Mouse (Mus musculus) erythroid progenitor cell, adult 5-6 weeks (primary cell): ENCODE measurements around the gene Mul1. TPM values are rescaled to one million over a fixed set of nuclear protein-coding genes. Genes with fewer than 3 reads are reported as not detected.
"Not testable (repeated sequence)": the region's sequence is repeated elsewhere in the genome, so short reads cannot be mapped to it uniquely, and the experiment has no call there.

Source experiments
- ATAC-seq: replicated peaks from 2 replicates; pipeline ENCODE4 v1.8.0; 2016; ENCODE audit warnings: moderate number of reproducible peaks, mild to moderate bottlenecking, moderate TSS enrichment, inconsistent platforms; ENCODE audit not compliant: poor library complexity, low FRiP score, severe bottlenecking
- total RNA-seq, 2 experiments: library from RNA; stranded (forward) in 1 of 2; stranded (reverse) in 1 of 2; fragments of 150-400 nt in 1 of 2; fragments of 186-747, 209-891 nt in 1 of 2; gene quantifications; 2 replicates each; pipeline versions ENCODE4 v1.2.3 to v1.2.4; 2015 to 2017; ENCODE audit warnings: low replicate concordance in 2 of 2

Mul1 gene
- total RNA-seq (2015; ENCODE audit: low replicate concordance) (2.9 and 3.2 TPM in 2 replicates), total RNA-seq (2017; ENCODE audit: low replicate concordance) (3.7 and 5.0 TPM in 2 replicates)

DNA sequence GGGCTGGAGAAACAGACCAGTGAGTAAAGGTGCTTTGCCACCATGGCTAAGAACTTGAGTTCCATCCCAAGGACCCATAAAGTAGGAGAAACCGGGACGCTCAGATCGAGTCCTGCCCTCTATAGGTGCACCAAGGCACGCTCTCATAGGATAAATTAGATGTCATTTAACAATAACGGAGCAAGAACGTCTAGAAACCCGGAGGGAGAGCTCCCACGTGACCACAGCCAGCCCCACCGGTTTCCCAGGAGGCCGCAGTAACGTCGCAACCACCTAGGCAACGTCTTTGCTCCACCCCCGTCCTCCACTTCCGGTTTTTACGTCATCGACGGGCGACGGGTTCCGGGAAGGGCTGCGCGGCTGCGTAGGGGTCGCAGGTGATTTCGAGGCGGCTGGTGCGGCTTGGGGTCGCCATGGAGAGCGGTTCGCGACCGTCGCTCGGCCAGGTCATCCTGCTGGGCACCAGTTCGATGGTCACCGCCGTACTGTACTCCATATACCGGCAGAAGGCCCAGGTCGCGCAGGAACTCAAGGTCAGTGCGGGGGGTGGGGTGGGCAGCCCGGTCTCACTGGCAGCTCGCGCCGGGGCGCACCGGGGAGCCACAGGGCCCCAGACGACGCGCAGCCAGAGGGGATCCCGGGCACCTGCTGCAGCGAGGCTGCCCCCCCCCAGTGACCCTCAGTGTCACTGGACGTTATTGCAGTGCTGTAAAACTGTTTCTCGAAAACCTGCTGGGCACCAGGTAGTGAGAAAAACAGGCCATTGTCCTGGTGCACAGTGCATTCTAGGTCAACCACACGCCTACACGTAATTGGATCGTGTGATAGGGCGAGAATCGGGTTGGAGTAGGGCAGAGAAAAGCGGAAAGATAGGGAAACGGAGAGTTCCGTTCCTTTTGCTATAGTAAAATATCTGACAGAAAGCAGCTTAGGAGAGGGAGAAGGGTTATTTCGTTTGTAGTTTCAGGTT is at the start of gene Mul1:
Gene Mul1, plus strand, starts transcription at position 325 of the 970 bp plus-strand sequence.
- ATAC-seq, result peak; percentile 97

DNA sequence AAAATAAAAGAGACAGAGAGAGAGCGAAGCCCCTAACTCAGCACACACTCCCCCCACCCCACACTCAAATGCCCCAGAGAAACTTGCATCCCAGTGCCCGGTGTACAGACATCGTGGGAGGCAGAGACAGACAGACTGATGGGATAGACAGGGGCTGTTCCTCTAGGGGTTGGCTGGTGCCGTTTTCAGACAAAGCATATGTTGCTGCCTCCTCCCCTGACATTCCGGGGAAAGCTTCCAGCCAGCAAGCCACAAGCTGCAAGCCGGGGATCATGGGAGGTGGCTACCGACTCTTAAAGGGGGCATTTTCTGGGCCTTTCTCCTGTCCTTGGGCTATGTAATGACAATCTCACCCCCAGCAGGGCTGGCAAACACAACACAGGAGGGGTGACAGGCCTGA is 40.8 kb upstream of the Mul1 start:
- ATAC-seq, result no peak

DNA sequence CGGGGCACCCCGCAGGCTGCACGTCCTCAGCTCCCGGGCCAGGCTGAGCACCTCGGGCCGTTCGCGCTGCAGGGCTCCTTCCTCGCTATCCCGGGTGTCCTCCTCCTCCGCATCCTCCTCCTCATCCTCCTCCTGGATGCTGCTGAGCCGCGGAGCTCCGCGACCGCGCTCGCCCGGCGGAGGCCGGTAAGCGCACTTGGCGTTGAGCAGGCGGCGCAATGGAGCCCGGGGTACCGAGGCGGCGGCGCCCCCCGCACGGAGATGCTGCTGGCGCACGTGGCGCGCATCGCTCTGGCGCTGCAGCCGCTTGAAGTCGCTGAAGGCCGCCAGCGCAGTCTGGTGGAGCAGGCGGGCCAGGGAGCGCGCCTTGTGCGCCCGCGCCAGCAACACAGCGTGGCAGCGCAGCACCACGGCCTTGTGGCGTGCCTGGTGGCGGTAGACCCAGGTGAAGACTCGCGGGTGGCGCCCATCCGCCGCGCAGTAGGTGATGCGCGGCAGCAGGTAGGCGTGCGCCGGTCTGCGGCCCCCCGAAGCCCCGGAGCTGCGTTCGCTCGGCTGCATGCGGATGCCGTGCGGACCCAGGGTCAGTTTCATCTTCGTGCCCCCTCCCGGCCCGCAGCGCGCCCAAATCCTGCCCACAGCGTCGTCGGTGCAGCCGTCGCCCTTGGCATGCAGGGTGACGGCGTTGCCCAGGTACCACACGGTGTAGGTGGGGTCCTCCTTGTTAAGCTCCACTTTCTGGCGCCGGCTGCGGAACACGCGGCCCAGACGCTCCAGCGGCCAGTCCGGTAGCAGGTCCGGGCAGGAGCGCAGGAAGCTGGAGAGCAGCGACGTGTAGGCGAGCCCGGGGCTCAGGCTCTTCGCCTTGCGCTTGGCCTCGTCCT is 39.1 kb upstream of the Mul1 start:
- no peak for ATAC-seq

DNA sequence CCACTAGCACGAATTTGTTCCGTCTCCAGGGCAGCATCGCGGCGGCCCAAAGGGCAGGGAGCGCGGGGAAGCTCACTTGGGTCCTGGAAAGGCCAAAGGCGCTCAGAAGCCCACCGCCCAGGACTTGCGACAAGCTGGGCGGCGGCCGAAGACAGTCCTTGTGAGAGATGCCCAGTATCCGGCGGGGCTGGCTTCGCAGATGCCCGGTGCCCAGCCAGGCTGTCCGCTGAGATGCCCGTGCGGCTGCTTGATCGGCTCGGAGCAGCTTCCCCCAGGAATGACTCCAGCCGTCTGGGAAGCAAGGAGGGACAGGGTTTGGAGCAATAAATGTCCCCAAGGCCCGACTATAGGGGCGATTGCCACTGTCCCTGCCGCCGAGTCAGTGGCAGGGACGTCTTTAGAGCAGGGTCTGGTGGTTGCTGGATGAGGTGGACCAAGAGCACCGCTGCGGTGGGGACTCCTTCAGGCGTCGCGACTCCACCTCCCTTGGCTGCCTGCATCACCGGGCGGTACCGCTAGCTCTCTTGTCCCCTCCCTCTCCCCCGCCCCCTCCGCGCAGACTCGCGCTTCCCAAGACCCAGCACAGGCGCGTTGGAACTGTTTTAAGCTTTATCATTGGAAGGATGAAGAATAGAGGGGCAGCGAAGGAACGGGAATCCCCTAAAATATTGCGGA is 38.4 kb upstream of the Mul1 start, which contains the start of gene Fam43b:
Gene Fam43b, minus strand, starts transcription at position 558 of the 675 bp plus-strand sequence.
- no peak for ATAC-seq

DNA sequence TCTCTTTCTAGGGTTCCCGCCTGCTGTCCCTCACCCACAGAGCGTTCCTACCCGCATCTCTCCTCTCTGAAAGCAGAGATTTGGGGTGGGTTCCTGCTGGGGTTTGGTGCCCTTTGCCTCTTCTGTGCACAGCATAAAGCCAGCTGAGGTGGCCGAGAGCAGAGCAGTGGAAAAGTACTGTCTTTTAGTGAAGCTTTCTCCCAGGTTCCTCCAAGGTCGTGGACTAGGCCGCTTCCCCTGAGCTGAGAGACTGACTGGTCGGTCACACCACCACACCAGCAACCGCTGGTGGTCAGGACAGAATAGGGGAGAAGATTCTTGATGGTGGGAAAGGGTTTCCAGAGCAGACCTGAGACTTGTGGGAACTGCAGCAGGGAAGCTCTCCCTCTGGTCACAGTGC is 37.8 kb upstream of the Mul1 start:
- ATAC-seq, result no peak

DNA sequence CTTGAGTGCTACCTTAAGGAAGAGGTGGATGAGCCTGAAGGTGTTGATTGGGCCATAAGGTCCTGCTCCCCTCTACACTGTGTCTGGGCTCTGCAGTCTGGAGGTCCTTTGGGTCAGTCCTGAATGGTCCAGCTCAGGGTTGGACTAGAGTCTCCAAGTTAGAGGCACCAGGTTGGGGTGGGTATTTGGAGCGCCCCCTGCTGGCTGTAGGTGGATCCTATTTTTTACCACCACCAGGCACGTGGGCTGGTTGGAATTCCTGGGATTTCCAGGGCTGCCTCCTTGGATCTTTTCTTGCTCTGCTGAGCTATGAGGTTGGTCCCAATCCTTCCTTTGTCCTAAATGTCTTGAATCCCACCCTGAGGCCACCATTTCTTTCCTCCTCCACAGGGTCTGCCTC is 29.7 kb upstream of the Mul1 start:
- ATAC-seq, result peak; percentile 54

DNA sequence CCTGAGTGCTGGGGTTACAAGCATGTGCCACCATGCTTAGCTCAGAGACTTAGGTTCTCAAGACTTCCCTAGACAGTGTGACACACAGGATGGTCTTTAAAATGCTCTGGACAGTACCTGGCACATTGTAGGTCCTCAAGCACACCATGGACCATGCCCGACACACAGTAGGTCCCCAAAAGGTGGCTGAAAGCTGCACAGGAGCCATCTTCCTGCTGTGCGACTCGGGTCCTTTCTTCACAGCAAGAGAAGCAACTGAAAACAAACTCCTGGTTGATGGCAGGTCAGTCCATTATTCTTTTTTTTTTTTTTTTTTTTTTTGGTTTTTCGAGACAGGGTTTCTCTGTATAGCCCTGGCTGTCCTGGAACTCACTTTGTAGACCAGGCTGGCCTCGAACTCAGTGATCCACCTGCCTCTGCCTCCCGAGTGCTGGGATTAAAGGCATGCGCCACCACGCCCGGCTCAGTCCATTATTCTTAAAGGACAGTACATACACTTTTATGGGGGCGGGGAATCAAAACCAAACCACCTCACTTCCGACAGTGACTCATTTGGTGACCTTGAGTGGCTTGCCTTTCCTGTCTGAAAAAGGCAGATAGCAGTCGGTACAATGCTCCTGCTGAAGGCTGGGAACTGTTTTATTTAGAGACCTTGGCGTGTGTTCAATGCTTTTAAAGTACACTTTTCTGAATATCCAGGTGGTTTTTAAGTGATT is 26.8 kb upstream of the Mul1 start:
- ATAC-seq, result no peak

DNA sequence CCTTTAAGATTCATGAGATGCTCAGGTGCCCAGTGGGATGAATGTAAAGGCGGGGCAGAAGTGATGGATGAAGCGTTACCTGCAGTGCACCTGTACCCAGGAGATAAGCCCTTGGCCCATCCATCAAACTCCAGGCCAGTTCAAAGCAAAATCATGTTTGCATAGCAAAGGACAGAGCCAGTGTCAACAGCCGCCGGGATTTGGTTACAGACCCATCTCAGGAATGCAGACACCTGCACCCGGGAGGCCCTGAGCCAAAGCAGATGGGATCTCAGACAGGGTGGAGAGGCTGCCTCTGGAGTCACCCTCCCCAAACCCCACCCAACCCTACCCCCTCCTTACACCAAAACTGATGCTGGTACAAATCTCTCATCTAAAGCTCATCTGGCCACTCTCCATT is 23.5 kb upstream of the Mul1 start:
- no peak for ATAC-seq

DNA sequence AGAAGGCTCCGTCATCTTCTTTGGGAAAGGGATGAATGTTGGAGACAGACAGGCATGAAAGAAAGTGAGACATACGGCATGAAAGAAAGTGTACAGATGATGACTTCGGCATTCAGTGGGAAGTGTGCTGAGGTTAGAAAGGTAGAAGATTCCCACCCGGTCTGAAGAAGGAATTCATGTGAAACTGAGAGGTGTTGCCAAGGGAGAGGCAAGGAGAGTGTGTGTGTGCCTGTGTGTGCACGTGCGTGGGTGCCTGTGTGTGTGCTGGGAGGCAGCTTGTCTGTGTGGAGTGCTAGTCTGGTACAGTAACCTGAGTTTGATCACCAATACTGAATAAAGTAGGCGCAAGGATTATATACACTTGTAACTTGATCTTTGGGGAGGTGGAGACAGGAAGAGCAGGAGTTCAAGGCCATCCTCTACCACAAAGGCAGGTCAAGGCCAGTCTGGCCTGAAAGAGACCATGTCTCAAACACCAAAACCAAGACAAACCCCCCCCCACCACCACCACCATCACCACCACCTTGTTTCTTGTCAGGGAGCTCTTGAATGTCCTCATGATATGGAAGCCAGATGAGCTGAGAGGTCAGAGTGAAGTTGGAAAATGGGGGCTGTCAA is 22.9 kb upstream of the Mul1 start:
- no peak for ATAC-seq

DNA sequence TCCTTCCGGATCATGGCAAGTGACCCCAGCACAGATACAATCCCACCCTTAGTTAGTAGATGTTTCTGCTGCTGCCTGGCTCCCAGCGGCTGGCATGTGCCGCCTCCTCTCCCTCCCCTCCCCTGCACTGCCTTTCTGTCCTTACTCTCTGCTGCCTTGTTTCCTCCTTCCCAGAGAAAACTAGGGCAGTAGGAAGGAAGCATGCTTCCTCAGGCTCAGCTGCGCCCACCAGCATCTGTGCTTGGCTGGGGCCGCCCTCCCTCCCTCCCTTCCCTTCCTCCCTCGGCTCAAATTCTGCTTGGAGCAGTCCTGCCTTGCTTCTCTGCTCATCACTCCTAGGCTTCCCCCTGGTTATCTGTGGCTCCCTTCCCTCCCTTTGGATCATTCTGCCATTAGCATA is 19.7 kb upstream of the Mul1 start:
- ATAC-seq, result no peak

DNA sequence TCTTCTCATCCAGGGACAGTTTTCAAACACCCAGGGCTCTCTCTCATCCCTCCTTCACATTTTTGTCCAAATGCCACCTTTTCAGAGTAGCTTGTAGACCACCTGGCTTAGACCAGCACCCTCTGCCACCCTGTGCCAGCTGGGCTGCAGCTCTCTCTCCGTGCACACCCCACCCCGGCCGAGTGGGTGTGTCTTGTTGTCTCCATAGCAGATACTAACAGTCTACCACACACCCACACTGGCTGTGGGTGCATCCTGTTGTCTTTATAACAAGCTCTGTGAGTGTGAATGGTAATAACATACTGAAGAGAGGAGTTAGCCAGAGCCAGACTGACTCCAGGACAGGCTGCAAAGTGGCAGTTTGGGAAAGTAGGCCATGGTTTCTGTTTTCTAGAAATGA is 18.5 kb upstream of the Mul1 start:
- no peak for ATAC-seq

DNA sequence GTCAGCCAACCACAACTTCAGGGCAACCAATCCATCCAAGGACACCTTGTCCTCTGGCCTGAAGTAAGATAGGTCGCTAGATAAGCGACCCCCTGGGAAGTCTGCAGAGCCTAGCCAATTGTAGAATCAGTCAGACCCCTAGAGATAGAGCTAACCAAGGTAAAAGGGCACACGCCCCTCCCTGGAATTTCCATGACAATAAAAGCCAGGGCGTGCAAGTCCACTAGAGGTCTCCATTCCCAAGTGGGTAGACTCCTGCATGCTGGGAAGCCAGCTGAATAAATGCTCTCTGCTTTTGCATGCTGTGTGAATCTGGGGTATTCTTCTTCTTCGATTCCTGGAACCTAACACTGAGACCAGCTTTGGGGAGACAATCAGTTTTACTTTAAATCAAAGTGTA is 18.1 kb upstream of the Mul1 start:
- ATAC-seq, result no peak

DNA sequence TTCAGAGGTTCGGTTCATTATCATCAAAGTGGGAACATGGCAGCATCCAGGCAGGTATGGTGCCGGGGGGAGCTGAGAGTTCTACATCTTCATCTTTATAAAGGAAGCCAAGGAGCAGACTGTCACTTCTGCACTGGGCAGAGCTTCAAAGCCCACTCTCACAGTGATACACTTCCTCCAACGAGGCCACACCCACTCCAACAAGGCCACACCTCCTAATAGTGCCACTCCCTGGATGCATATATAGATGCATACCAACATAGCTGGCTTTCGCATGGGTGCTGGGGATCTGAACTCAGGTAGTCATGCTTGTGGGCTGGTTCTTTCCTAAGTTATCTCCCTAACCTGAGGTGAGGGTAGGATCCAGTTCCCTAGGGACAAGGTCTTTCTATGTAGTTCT is 16.6 kb upstream of the Mul1 start:
- no peak for ATAC-seq

DNA sequence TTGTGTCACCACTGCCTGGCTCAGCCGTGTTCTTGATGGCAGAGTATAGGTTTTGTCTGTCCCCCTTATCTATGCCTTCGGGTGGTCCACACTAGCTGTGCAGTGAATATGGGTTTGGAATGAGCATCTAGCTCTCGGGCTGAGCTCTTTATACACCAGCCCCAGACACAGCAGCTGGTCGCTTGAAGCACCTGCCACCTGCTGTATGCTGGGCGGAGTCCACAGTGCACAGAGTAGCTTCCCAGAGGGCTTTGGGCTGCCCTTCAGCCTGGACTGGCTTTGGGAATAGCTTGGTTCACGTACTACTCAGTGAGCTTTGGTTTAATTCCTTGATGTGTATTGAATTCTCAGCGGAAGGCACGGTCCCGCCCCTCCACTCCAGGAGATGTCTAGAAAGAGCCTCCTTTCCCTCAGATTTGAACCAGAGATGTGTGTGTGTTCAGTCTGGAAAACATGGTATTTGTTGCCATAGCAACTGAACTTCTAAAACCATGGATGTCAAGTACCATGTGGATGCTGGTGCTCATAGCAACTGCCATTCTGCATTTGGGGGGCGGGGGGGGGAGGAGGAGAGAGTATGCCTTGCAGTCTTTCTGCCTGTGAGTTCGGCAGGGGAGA is 16.0 kb upstream of the Mul1 start:
- ATAC-seq, result no peak

DNA sequence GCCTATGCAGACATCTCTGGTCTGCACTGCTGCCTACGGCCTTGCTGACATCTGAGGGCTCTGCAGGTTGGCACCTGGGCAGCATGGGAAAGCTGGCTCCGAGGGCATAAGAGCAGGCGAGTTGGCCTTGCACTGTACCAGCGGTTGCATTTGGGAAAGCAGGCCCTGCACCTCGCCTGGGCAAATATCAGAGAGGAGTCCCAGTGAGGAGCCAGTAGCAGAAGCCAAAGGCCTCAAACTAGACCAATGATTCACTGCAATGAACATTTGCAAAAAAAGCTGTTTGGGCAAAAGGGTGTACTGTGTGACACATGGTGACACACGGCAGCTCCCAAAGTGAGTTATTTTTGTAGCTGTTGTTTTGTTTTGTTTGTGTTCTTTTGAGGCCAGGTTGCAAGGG is 9.4 kb upstream of the Mul1 start:
- no peak for ATAC-seq

DNA sequence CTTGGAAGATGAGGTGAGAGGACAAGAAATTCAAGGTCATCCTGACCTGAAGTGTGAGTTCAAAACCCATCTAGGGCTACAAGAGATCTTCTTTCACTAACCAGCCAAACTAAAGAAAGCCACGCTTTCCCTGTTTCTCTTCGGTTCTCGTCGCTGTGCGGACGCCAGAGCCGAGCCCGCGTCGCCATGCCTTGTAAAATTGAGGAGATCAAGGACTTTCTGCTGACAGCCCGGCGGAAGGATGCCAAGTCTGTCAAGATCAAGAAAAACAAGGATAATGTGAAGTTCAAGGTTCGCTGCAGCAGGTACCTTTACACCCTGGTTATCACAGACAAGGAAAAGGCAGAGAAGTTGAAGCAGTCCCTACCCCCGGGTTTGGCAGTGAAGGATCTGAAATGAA is 8.9 kb upstream of the Mul1 start:
- not testable (repeated sequence) for ATAC-seq

DNA sequence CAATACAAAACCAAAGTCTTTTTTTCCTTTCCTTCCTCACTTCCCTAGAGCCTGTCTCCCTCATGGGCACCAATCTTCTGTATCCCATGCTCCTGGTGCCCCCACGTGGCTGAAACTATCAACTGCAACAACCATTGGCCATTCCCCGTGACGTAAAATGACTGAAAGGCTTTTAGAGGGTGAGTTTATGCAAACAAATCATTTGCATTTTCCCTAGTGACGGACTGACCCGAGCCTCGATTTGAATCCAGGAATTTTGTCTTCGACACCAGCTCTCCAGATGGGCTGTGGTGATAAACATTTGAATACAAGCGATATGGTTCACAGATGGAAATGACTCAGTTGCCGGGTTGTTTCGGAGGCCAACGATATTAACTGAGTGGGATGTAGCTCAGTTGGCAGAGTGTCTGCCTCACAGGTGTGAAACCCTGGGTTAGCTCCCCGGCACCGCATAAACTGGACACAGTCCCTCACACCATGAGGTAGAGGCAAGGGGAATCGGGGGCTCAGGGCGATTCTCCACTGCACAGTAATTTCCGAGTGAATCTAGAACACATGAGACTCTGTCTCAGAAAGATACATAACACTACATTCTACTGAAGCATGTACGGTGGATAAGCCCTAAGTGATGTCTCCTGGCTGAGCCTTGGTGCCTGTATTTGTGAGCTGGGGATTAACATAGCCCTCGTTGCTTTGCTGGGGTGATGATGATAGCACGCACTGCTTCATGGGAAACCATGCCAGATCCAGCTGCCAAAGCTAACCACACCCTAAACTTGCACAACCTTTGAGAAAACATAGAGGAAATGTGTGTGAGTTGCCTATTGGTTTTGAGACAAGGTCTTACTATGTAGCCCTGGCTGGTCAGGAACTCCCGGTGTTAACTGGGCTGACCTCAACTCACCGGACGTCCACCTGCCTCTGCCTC is 7.4 kb upstream of the Mul1 start:
- peak; percentile 80; the same call in 1 of the 2 replicates for ATAC-seq
